Mouse (Mus musculus) ES-E14 (cell line): Measurements from ENCODE around the gene Ecm2.

Experiments
- MAFK ChIP-seq: IDR thresholded peaks from 2 replicates; pipeline ENCODE4 v1.6.1; 2014; ENCODE audit warnings: mild to moderate bottlenecking, low read depth, low read length, inconsistent platforms; ENCODE audit not compliant: insufficient read depth
- ZC3H11A ChIP-seq: IDR thresholded peaks from 2 replicates; pipeline ENCODE4 v1.6.1; 2012; ENCODE audit warnings: low read depth, mild to moderate bottlenecking, inconsistent platforms, low read length, borderline replicate concordance
- ZNF384 ChIP-seq: IDR thresholded peaks from 2 replicates; pipeline ENCODE4 v1.6.1; 2012; ENCODE audit warnings: low read depth, low read length, inconsistent platforms

DNA sequence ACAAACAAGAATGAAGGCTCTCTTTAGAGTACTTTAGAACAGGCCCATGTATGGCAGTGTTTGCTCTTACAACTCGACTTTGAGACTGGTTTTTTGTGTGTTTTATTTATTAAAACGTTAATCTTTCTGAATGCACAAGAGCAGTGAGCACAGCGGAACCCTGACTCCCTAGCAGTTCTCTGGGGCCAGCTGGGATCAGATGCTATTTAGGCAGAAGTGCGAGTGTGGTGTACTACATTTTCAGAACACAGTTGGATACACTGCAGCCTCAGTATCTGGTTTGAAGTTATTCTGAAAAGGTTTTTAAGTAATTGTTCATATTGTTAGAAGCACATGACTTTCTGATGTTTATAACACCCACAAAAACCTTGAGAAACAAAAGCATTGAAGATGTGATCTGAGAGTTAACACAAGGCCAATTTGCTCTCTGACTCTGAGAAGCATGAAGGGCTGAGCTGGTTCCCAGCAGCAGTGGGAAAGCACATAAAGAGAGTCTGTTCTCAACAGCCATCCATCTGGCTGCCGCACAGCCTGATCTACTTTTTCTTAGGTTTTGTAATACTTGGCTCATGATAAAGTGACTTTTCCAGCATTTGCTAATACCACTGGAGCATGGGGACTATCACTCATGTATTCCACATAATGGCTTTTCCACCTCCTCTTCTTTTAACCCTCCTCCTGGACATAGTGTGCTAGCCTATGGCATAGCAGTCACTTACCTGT lies 43.8 kb upstream of the Ecm2 start:
- TF ChIP-seq MAFK (no peak), ZC3H11A (no peak), ZNF384 (no peak)
